In the genomic region with DNA sequence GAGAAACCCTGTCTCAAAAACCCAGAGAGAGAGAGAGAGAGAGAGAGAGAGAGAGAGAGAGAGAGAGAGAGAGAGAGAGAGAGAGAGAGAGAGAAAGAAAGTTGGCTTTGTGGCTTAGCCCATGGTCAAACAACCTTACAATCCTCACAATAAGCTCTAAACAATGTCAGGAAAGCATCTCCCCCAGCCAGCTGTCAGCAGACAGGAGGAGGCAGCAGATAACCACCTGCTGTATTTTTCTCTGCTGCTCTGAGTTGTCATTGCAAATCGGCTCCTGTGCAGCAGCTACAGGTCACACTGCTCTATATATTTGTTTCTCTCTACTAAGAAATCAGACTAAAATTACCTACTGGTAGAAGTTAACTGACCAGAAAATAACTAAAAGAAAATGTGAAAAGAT, we compare ENCODE assay signal across 19 mouse cellular contexts. TPM values are rescaled to one million over a fixed set of nuclear protein-coding genes. Genes with fewer than 3 reads are reported as not detected.
A peak's percentile ranks its signal among the peaks of the same experiment; 100 is the strongest.
DNase-seq lines count a peak whose midpoint lies in the region; ATAC-seq and TF ChIP-seq lines count a peak whose summit lies in the region.
"Had no signal": no experiment of that assay in that cellular context is flagged by ENCODE, and none has a peak within 500 bp of the region (broad histone marks: within the 10 kb centered on the region; RNA-seq: fewer than 3 reads in every experiment).

No protein-coding gene starts in this region.

- TF ChIP-seq CTCF in layer of hippocampus, adult 2 months (conservative IDR thresholded peaks at IDR 0.05), result 0 out of 2 replicates have a peak, but pooled peaks have one; percentile 6

- no peaks in the 10 kb centered on the region for H3K36me3 ChIP-seq in heart, embryonic 15.5 days
- peaks cover 5% of the 10 kb centered on the region; the same call in 1 of the 2 replicates for H3K36me3 ChIP-seq in liver, embryonic 13.5 days
- H3K36me3 ChIP-seq: liver, embryonic 15.5 days had no signal

- H3K4me3 ChIP-seq in heart, embryonic 15.5 days, result no peak overlapping the region
- H3K4me3 ChIP-seq in layer of hippocampus, adult 2 months, result no peak overlapping the region; the same call in 1 of the 2 replicates
- H3K4me3 ChIP-seq in liver, embryonic 13.5 days (replicated peaks), result no peak overlapping the region
- H3K4me3 ChIP-seq: forebrain, embryonic 15.5 days; hindbrain, embryonic 13.5 days; liver, embryonic 15.5 days had no signal

- no peak overlapping the region for H3K9ac ChIP-seq in heart, embryonic 15.5 days
- H3K9ac ChIP-seq in liver, embryonic 13.5 days, result no peak overlapping the region
- H3K9ac ChIP-seq: forebrain, embryonic 15.5 days; hindbrain, embryonic 13.5 days; liver, embryonic 15.5 days had no signal

- no peaks in the 10 kb centered on the region for H3K27me3 ChIP-seq in heart, embryonic 15.5 days
- H3K27me3 ChIP-seq in liver, embryonic 13.5 days, result no peaks in the 10 kb centered on the region
- H3K27me3 ChIP-seq: forebrain, embryonic 15.5 days; hindbrain, embryonic 13.5 days; liver, embryonic 15.5 days had no signal

- peak overlapping the region; percentile 62 for H3K27ac ChIP-seq in heart, embryonic 15.5 days
- peak overlapping the region; percentile 59; the same call in 1 of the 2 replicates for H3K27ac ChIP-seq in layer of hippocampus, adult 2 months
- H3K27ac ChIP-seq in liver, embryonic 13.5 days, result no peak overlapping the region
- H3K27ac ChIP-seq: forebrain, embryonic 15.5 days; hindbrain, embryonic 13.5 days; liver, embryonic 15.5 days had no signal

- DNase-seq in heart, adult 8-10 months (ENCODE audit: low spot score), result no peak
- DNase-seq in layer of hippocampus, adult 2 months (ENCODE audit: low spot score in 2 of 2), result no peak
- no peak for DNase-seq in layer of hippocampus, adult 18-20 months (ENCODE audit: low spot score in 2 of 2)
- no peak for DNase-seq in liver, embryonic 13.5 days
- DNase-seq in embryo, embryonic 9.5 days (ENCODE audit: extremely low spot score), result no peak
- DNase-seq: cerebellum, adult 9-11 months; layer of hippocampus, postnatal 36 days; left cerebral cortex, postnatal 4 days; lung, postnatal 10 days; right cerebral cortex, postnatal 4 days; thymus, adult 2 months had no signal

- 15% methylated on average over 1 of the region's 1 CpGs for WGBS in heart, embryonic 15.5 days
- 8% methylated on average over 1 of the region's 1 CpGs for WGBS in liver, embryonic 13.5 days (ENCODE audit: insufficient replicate concordance)

- H3K9me3 ChIP-seq in heart, embryonic 15.5 days (replicated peaks), result no peaks in the 10 kb centered on the region
- H3K9me3 ChIP-seq in liver, embryonic 13.5 days (replicated peaks), result no peaks in the 10 kb centered on the region
- H3K9me3 ChIP-seq: forebrain, embryonic 15.5 days; hindbrain, embryonic 13.5 days; liver, embryonic 15.5 days had no signal

- H3K4me1 ChIP-seq in heart, embryonic 15.5 days (replicated peaks), result peaks cover 27% of the 10 kb centered on the region
- H3K4me1 ChIP-seq in liver, embryonic 13.5 days (replicated peaks), result peaks cover 5% of the 10 kb centered on the region; the same call in 1 of the 2 replicates

- ATAC-seq in heart, embryonic 15.5 days (replicated peaks; ENCODE audit: insufficient number of reproducible peaks, insufficient read depth, low FRiP score, low read depth), result no peak
- ATAC-seq in common myeloid progenitor, adult 5-6 weeks (replicated peaks; ENCODE audit: low read depth, poor library complexity, severe bottlenecking), result 0 out of 2 replicates have a peak, but pooled peaks have one; percentile 47
- peak; percentile 59; the same call in 1 of the 2 replicates for ATAC-seq in liver, embryonic 13.5 days (ENCODE audit: low read depth)
- no peak for ATAC-seq in megakaryocyte, adult 5-6 weeks (ENCODE audit: poor library complexity, severe bottlenecking)
- ATAC-seq: forebrain, embryonic 15.5 days; inflammation-experienced regulatory T-cells, adult 6 months; midbrain, embryonic 16.5 days had no signal

- no peak overlapping the region for H3K4me2 ChIP-seq in heart, embryonic 15.5 days
- no peak overlapping the region for H3K4me2 ChIP-seq in liver, embryonic 13.5 days
- H3K4me2 ChIP-seq: forebrain, embryonic 15.5 days; hindbrain, embryonic 13.5 days; liver, embryonic 15.5 days had no signal

RNA-seq across cellular contexts. Expression of a gene that starts 53.1 kb away (rescaled TPM):
- 38.6 and 53.4 TPM in 2 replicates for polyA plus RNA-seq in heart, embryonic 15.5 days (2015; fragmentation: Nextera tagmentation; extraction: Ambion mirVana)
- total RNA-seq in heart, adult 8-10 months (2022), result 10 to 100 TPM; 43.8 to 75.7 (median 63.5) TPM
- total RNA-seq in layer of hippocampus, adult 2 months (2021), result 10 to 100 TPM; 16.6 to 24.4 TPM
- total RNA-seq in layer of hippocampus, adult 18-20 months (2021), result 10 to 100 TPM; 22.0 to 23.0 TPM
- total RNA-seq in common myeloid progenitor, adult 5-6 weeks (2017), result 8.5 and 14.2 TPM in 2 replicates
- 6.7 and 6.8 TPM in 2 replicates for polyA plus RNA-seq in liver, embryonic 13.5 days (2015; fragmentation: Nextera tagmentation; extraction: Ambion mirVana)
- total RNA-seq in megakaryocyte, adult 5-6 weeks (2015), result 151 and 156 TPM in 2 replicates
- total RNA-seq in megakaryocyte, adult 5-6 weeks (2017), result 88.0 and 90.9 TPM in 2 replicates

Comparison
In these comparisons a context has a peak if more than half of its experiments do, and no peak if none do; other contexts are left out.
1. ATAC-seq: peak in common myeloid progenitor, adult 5-6 weeks (single experiment) and liver, embryonic 13.5 days (single experiment); none in heart, embryonic 15.5 days (single experiment) and megakaryocyte, adult 5-6 weeks (single experiment).